Mouse (Mus musculus) intestine, embryonic 16.5 days (tissue): ENCODE measurements around the gene Samd13. TPM values are rescaled to one million over a fixed set of nuclear protein-coding genes. Genes with fewer than 3 reads are reported as not detected.

Experiments used
- ATAC-seq: fragments of 200-750 bp; cut with Nextera tagmentation; 2 replicates; pipeline ENCODE4 v1.8.0; 2017; ENCODE audit warnings: moderate TSS enrichment, moderate library complexity
- H3K27ac ChIP-seq: fragments of 300-500 bp; sonication (generic); 2 replicates; pipeline ENCODE4 v1.5.1; 2014; ENCODE audit warnings: mild to moderate bottlenecking, low read length
- H3K27me3 ChIP-seq: fragments of 300-500 bp; sonication (generic); replicated peaks from 2 replicates; pipeline ENCODE4 v1.6.1; 2014; ENCODE audit warnings: low read length, control low read depth, mixed read lengths; ENCODE audit not compliant: control insufficient read depth, insufficient read depth
- H3K36me3 ChIP-seq: fragments of 300-500 bp; sonication (generic); 2 replicates; pipeline ENCODE4 v1.6.1; 2014; ENCODE audit warnings: low read length, control low read depth; ENCODE audit not compliant: control insufficient read depth, insufficient read depth
- H3K4me1 ChIP-seq: fragments of 300-500 bp; sonication (generic); 2 replicates; pipeline ENCODE4 v1.6.1; 2014; ENCODE audit warnings: low read length, control low read depth, mixed read lengths; ENCODE audit not compliant: control insufficient read depth, insufficient read depth
- H3K4me2 ChIP-seq: fragments of 300-500 bp; sonication (generic); 2 replicates; pipeline ENCODE4 v1.6.1; 2014; ENCODE audit warnings: low read depth, low read length, control low read depth
- H3K4me3 ChIP-seq: fragments of 300-500 bp; sonication (generic); 2 replicates; pipeline ENCODE4 v1.5.1; 2014; ENCODE audit warnings: mild to moderate bottlenecking, low read length
- H3K9ac ChIP-seq: fragments of 300-500 bp; sonication (generic); 2 replicates; pipeline ENCODE4 v1.6.1; 2014; ENCODE audit warnings: low read depth, low read length
- H3K9me3 ChIP-seq: fragments of 300-500 bp; sonication (generic); 2 replicates; pipeline ENCODE4 v1.6.1; 2016; ENCODE audit warnings: low read length, control low read depth; ENCODE audit not compliant: control insufficient read depth
- WGBS: fragments of 180-500 bp; shearing (Covaris S2); extraction: QIAGEN DNeasy Blood & Tissue Kit; methylation state at CpG from one replicate; pipeline ENCODE4 v1.1.7; 2014; 5-methylcytosine and 5-hydroxymethylcytosine counted together
- polyA plus RNA-seq: library from polyadenylated mRNA; unstranded; fragments of >200 nt; fragmentation: Nextera tagmentation; extraction: Ambion mirVana; gene quantifications from 2 replicates; pipeline ENCODE4 v1.2.1, GENCODE M21; 2015

Samd13 gene
- polyA plus RNA-seq, 1 experiment from 2014 or later, result 0.66 TPM

DNA sequence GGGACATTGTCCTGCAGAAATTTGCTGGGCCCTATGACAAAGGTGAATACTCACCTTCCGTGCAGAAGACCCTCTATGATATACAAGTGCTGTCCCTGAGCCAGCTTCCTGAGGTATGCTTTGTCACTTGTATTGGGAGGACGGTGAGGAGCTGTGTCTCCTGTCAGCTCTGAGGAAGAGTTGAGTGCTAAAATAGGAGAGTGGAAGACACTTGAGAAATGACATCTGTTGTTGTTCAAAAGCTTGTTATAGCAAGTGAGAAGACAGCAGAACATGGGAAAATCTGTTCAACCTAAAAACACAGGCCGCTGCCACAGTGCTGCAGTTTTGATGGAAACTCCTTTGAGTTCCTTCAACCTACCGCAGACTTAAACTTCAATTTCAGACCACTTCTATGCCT lies 59.6 kb downstream of the Samd13 start:
- no peaks in the 10 kb centered on the region for H3K27me3 ChIP-seq
- no peak overlapping the region for H3K4me3 ChIP-seq
- 82% methylated on average over 4 of the region's 4 CpGs for WGBS
- H3K4me2 ChIP-seq, result no peak overlapping the region
- H3K9me3 ChIP-seq, result no peaks in the 10 kb centered on the region
- ATAC-seq, result no peak
- H3K9ac ChIP-seq, result no peak overlapping the region
- no peaks in the 10 kb centered on the region for H3K4me1 ChIP-seq
- H3K36me3 ChIP-seq, result no peaks in the 10 kb centered on the region
- no peak overlapping the region for H3K27ac ChIP-seq

DNA sequence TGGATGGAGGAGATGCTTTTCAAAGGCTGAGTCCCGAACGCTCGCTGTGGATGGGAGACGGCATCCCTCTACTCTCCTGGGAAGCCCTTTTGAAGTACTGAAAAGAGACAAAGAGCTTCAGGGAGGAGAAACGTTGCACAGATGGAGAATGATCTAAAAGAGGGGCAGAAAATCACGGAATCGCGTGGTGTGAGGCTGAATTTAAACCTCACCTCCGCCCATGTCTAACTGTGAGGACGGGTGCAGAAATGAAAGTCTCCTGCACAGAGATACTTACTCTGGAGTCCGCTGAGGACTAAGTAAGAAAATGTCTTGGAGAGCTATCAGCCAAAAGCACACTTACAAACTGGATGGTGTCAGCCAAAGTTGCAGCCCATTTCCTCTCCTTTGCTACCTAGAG lies 63.4 kb downstream of the Samd13 start:
- ATAC-seq, result no peak

DNA sequence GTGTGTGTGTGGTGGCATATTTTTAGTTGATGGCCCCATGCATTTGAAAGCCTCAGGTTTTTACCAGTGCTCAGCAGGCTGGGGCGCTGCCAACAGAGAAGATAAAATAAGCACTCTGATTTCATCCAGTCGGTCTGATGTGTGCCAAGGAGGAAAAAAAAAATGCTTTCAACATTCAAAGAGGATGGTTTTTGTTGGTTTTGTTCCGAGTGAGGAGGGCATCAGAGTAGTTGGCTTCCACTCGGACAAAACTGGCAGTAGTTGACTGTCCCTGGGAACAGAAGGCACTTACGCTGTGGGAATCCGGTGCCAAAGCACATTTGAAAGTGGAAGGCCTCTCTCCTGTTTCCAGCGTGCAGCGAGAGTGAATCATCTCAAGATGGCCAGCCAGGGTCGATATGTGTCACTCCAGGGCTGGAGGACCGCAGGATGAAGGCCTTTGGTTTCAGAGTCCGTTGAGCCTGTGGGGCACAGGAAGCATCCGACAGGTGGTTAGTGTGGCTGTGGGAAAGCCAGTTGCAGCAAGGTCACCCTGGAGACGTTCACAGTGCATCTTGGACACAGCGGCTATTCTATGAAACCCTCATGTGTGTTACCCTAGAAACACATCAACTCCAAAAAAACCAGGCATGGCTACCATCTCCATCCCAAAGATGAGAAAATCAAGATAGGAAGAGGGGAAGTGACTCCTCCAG lies 64.7 kb downstream of the Samd13 start:
- Histone ChIP-seq H3K4me1 (no peaks in the 10 kb centered on the region), H3K4me3 (no peak overlapping the region), H3K27me3 (no peaks in the 10 kb centered on the region), H3K9ac (no peak overlapping the region), H3K27ac (no peak overlapping the region), H3K4me2 (no peak overlapping the region), H3K36me3 (no peaks in the 10 kb centered on the region), H3K9me3 (no peaks in the 10 kb centered on the region)
- 82% methylated on average over 14 of the region's 14 CpGs for WGBS
- ATAC-seq, result no peak

More for the DNA sequence above, 63.4 kb downstream of the Samd13 start:
- Histone ChIP-seq H3K4me3 (no peak overlapping the region), H3K4me2 (no peak overlapping the region), H3K4me1 (no peaks in the 10 kb centered on the region), H3K9me3 (no peaks in the 10 kb centered on the region), H3K36me3 (no peaks in the 10 kb centered on the region), H3K27me3 (no peaks in the 10 kb centered on the region), H3K27ac (no peak overlapping the region), H3K9ac (no peak overlapping the region)
- WGBS, result 88% methylated on average over 11 of the region's 11 CpGs

DNA sequence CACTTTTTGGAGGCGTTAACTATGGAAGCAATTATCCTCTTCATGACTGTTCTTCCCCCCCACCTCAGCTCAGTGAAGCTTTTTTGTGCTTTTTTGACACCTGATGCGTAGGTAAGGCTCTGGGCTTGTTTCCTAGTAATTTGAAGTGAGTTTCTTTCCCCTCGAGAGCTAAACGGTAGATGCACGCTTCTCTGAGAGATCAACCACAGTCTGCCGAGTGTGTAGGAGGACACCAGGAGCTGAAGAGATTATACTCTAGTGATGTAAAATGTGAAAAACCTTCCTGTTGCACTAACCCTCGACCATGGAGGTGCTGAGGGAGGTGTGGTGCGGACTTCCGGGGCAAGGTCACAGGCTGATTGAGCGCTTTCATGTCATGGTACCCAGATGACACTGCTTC lies 65.3 kb downstream of the Samd13 start:
- Histone ChIP-seq H3K4me3 (no peak overlapping the region), H3K4me1 (no peaks in the 10 kb centered on the region), H3K27ac (no peak overlapping the region), H3K4me2 (no peak overlapping the region), H3K9me3 (no peaks in the 10 kb centered on the region), H3K27me3 (no peaks in the 10 kb centered on the region), H3K9ac (no peak overlapping the region), H3K36me3 (no peaks in the 10 kb centered on the region)
- no peak for ATAC-seq
- WGBS, result 83% methylated on average over 10 of the region's 10 CpGs

DNA sequence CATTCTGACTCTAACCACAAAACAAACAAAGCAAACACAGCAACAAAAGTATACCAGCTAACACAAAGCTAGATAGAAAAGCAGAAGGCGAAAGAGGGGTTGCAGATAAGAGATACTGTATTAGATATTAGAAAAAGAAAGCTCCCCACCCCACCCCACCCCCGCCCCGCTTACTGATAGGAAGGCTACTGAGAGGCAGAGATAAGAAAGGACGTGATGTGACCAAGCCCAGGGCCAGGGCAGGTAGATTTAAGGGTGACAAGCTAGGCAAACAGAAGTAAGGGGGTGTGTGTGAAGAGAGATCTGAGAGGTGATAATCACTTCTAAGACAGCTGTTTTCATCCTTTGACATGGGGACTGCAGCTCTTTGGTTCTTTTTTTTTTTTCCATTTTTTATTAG lies 67.0 kb downstream of the Samd13 start:
- Histone ChIP-seq H3K4me3 (no peak overlapping the region), H3K9me3 (no peaks in the 10 kb centered on the region), H3K4me1 (no peaks in the 10 kb centered on the region), H3K27me3 (no peaks in the 10 kb centered on the region), H3K9ac (no peak overlapping the region), H3K36me3 (no peaks in the 10 kb centered on the region), H3K4me2 (no peak overlapping the region), H3K27ac (no peak overlapping the region)
- 59% methylated on average over 4 of the region's 4 CpGs for WGBS
- no peak for ATAC-seq

DNA sequence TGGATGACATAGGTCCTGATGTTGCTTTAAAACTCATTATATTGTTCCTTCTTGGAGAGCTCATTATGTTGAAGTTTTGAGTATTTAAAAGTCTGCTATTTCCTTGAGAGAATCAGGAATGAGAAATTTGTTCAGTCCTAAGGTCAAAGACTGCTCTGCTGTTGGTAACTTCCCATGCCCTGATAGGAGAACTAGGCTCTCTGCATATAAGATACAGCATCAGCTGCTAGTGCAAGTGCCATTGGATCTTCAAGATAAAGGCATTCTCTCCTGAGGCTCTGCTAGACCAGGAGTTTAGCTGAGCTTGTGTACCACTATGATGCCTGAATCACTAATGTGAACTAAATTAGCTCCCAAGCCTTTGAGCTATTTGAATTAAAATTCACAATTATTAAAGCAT lies 67.4 kb downstream of the Samd13 start:
- Histone ChIP-seq H3K9ac (no peak overlapping the region), H3K4me3 (no peak overlapping the region), H3K9me3 (no peaks in the 10 kb centered on the region), H3K27me3 (no peaks in the 10 kb centered on the region), H3K4me2 (no peak overlapping the region), H3K27ac (no peak overlapping the region), H3K4me1 (no peaks in the 10 kb centered on the region), H3K36me3 (no peaks in the 10 kb centered on the region)
- no peak for ATAC-seq

DNA sequence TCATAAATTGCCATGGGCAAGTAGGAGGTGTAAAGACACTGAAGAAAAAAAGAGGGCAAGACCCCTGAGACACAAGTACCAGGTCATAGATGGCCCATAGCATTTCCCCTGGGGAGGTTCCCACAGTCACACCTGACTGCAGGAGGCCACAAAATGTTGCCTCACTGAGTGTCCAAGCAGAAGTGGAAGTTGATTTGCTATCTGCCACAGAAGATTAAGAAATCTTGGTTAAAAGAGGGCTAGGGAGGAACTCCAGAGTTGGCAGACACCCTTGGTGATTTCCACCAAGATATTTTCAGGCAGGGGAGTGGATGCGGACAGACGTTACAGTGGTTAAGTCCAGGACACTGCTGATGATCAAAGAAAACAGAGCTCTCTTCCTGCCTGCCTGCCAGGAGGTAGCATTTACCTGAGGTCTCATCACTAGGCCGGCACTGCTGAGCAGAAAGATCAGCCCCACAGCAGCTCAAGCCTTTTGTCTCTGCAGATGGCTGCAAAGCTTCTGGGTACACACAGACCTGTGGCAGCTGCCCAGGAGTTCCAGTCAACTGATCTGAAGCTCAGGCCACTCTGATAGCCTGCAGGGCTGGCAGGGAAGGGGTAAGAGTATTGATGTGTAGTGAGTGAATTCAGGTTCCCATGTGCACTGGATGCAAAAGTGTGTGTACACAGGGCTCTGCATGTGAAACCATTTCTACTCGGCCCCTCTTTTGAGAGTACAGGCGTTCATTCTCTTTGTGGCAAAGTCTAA lies 68.7 kb downstream of the Samd13 start:
- H3K9me3 ChIP-seq, result no peaks in the 10 kb centered on the region
- no peak overlapping the region for H3K9ac ChIP-seq
- no peak overlapping the region for H3K27ac ChIP-seq
- no peaks in the 10 kb centered on the region for H3K4me1 ChIP-seq
- H3K27me3 ChIP-seq, result no peaks in the 10 kb centered on the region
- H3K4me3 ChIP-seq, result no peak overlapping the region
- ATAC-seq, result no peak
- 78% methylated on average over 5 of the region's 5 CpGs for WGBS
- H3K36me3 ChIP-seq, result no peaks in the 10 kb centered on the region
- no peak overlapping the region for H3K4me2 ChIP-seq

DNA sequence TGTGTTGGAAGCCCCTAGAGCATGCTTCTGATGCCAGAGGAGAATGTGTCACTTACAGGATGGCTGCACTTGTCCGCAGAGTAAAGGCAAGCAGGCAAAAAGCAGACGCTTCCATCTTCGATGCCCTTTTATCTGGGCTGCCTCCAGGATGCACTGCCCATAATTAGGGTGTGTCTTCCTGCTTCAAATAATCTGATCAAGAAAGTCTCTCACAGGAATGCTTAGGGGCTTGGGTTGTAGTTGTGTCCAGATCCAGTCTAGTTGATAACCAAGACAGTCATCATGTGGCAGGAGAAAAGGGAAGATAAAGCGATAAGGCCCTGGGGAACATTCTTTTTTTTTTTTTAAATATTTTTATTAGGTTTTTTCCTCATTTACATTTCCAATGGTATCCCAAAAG lies 69.9 kb downstream of the Samd13 start, which contains the start of gene Dnase2b:
TSS of gene Dnase2b (minus strand) at position 101 of the 400 bp plus-strand sequence.
- no peak for ATAC-seq
- Histone ChIP-seq H3K27me3 (no peaks in the 10 kb centered on the region), H3K4me2 (no peak within 1 kb of the TSS), H3K27ac (no peak within 1 kb of the TSS), H3K9ac (no peak within 1 kb of the TSS), H3K4me3 (no peak within 1 kb of the TSS), H3K4me1 (no peaks in the 10 kb centered on the region), H3K36me3 (no peaks in the 10 kb centered on the region), H3K9me3 (no peaks in the 10 kb centered on the region)
- WGBS, result 93% methylated on average over 4 of the region's 4 CpGs

DNA sequence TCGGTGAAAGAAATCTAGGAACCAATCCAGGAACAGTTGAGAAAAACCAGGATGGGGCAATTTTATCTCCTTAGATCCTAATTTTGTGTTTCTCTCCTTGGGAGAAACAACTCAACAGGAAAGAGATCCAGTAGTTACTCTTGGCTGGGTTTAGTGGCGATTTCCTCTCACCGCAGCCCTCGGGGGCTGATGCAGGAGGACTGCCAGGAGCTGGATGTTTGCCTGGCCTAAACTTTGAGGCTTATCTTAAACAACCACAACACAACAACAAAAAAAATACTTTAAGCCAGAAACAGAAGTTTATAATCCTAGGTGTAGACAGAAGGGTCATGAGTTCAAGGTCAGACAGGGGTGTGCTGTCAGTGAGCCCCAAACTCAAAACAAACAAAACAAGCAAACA lies 73.6 kb downstream of the Samd13 start:
- Histone ChIP-seq H3K9me3 (no peaks in the 10 kb centered on the region), H3K27ac (no peak overlapping the region), H3K36me3 (no peaks in the 10 kb centered on the region), H3K27me3 (no peaks in the 10 kb centered on the region), H3K4me1 (no peaks in the 10 kb centered on the region), H3K9ac (no peak overlapping the region), H3K4me3 (no peak overlapping the region), H3K4me2 (no peak overlapping the region)
- ATAC-seq, result no peak
- 67% methylated on average over 4 of the region's 4 CpGs for WGBS
